Mouse (Mus musculus) layer of hippocampus, adult 8-10 months (tissue): ENCODE data around the gene Rbm6. TPM values are rescaled to one million over a fixed set of nuclear protein-coding genes. Genes with fewer than 3 reads are reported as not detected.

Source experiments
- DNase-seq, 2 experiments: peaks; one replicate each; pipeline ENCODE4 v3.0.0; 2022; ENCODE audit warnings: low spot score in 2 of 2
- total RNA-seq, 4 experiments: library from RNA; stranded (reverse); gene quantifications; 2 replicates each; pipeline ENCODE4 v1.2.4; 2022

Gene Rbm6
- total RNA-seq: 10 to 100 TPM; 60.2 to 80.8 (median 68.6) TPM

DNA sequence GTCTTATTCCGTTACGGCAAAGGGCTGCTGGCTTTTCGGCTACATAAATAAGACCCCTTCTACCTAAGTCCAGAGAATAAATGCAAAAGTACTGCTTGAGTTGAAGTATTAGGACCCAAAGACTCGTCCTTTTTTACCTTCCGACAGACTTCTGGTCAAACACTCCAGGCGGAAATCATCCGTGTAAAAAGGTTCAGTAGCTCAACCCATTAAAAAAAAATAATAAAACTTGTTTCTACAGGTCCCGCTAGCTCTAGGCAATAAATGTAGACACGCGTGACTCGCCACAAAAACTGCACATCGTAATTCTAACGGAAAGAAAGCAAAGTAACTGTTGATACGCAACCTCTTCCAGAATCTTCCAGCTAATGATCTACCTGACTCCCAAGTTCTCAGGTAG is at the start of gene Rbm6:
TSS of gene Rbm6 (minus strand) at position 101 of the 400 bp plus-strand sequence.
- no peak for DNase-seq

DNA sequence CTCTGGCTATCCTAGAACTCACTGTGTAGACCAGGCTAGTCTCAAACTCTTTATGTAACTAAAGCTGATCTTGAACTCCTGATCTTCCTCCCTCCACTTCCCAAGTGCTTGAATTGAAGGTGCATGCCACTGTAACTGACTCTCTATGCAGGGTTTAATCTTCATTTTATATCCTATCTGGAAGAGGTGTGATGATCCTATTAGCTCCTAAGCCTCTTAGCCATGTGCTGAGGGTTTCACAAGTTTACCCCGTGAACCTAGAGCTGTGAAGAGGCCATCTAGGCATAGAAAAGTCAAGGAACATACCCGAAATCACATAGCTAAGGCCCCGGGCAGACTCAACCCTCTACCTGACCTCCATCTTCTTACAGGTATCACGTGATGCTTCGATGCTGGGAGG is 46.4 kb upstream of the Rbm6 start:
- DNase-seq: no peak

DNA sequence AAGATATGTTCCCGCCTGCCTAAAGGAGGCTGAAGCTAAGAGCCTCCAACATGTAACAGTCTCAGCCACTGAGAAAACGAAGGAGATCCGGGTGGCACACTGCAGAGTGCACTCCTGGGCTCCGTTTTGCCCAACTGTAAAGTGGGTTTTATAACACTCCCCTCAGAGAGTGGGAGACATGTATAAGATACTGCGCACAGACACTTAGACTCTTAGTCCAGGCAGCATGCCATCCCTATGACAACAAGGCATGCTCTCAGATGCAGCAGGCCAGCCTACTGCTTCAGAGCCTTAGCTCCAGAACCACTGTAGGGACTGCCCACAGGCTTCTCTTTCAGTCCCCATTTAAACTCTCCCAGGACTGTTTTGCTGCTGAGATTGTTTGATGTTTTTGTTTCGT is 45.8 kb upstream of the Rbm6 start:
- no peak for DNase-seq

DNA sequence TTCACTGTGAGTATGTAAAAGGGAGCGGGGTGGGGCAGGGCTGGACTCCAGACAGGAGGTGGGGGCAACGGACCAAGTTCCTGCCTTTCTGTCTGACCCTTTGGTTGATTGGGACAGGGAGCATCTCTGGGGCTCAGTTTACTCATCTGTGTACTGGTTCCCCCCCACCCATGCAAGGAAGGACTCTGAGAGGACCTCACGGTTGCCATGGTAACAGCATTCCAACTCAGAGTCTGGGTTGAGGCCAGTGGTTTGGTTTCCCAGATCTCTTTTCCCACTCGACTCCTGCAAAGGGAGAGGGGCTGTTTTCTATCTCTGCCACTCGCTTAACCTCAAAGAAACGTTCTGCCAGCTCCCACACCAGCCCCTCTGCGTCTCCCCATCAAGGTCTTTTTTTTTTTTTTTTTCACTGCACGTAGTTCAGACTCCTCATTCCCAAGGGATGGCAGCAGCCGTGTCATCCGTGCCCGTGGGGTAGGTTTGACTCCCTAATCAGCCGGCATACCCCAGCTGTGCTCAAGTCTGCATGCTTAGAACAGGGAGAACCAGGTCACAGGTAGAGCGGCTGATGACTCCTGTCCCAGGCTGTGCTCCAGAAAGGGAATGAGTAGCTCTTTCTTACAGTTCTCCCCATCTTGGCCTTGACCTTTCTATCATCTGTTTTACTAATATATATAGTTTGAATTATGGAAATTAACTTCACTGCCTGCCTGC is 45.0 kb upstream of the Rbm6 start:
- no peak for DNase-seq

DNA sequence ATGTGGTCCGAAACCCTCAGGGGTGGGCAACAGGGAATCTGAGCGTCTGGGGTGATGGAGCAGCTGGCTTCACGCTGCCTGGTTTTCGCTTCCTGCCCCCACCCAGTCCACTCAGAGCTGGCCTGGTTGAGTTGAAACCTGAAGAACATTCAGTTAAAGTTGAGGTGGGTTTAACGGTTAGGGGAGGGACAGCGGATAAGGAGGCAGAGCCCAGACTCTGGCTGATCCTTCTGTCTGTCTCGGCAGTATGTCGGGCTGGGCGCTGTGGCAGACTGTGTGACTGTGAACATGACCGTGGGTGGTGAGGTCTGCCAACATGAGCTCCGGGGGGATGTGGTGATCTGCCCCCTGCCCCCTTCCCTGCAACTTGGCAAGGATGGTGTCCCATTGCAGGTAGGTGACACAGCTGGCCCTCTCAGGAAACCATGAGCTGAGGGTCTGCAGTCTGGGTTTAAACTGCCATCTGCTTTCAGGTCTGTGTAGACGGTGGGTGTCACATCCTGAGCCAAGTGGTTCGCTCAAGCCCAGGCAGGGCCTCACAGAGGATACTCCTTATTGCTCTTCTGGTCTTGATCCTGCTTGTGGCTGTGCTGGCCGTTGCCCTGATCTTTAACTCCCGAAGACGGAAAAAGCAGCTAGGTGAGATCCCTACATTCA is 41.9 kb upstream of the Rbm6 start:
- no peak for DNase-seq

DNA sequence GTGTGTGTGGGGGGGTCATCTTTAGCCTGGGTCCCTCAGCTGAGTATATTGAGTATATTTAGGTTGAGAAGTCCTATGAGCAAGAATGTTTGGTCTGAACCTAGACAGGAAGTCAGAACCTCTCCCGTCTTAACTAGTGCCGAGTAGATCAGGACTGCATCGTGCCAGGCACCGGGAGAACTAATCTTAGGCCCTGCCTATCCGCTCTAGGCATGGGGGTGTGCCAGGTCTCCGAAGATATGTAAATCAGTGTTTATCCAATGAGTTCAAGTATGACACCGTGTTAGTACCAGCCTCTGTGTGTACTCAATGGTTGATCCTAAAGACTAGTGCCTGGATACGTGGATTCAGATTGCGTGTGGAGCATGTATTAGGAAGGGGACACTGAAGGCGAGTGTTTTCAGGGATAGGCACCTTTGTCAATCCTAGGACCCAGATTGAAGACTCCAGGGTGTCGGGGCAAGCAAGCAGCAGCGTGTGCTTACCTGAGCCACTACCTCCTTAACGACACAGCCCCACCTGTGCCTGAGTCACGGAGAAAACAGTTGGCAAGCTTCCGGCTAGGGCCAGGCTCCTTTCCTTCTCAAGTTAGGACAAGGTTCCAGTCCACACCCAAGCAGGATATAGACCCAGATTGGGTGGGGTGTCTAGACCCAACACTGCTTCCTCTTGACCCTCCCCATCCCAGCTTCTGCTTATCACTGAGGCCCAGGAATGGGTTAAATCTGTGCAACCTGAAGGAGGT is 37.2 kb upstream of the Rbm6 start:
- no peak for DNase-seq

DNA sequence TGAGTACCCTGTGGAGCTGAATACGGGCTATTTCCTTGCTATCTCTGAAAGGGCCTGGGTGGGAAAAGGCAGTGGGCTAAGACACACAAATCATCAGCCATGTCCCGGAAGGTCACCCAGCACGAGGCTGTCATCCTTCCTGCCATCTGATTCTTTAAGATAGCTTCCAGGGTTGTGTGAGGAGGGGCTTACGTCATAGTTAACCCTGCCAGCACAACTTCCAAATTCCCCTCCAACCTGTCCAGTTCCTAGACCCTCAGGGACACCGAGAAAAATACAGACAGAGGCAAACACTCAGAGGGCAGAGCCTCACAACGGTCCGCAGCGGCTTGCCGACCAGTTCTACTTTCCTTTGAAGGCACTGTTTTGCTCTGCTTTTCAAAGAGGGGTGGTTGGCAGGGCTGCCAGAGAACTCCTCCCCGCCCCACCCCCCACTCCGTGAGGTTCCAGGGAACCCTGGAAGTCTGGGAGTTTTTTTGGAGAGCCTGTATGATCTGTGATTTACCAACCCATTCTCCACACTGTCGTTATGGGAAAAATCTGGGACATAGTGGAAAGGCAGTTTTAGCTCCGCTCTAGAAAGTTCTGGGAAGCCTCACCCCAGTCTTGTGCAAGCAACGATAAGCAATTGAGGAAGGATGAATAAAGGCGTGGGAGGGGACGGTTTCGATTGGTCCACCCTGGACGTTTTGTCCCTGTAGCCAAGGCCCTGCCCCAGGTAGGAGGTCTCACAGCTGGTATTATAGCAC is 35.5 kb upstream of the Rbm6 start:
- DNase-seq: no peak

DNA sequence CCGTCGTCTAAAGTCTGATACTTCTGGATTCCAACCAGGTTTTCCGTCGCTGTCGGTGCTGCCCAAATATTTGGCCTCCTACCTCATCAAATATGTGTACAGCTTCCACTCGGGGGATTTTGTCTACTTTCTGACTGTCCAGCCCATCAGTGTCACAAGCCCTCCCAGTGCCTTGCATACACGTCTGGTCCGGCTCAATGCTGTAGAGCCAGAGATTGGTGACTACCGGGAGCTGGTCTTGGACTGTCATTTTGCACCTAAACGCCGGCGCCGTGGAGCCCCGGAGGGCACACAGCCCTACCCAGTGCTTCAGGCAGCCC is 34.7 kb upstream of the Rbm6 start:
- no peak for DNase-seq

DNA sequence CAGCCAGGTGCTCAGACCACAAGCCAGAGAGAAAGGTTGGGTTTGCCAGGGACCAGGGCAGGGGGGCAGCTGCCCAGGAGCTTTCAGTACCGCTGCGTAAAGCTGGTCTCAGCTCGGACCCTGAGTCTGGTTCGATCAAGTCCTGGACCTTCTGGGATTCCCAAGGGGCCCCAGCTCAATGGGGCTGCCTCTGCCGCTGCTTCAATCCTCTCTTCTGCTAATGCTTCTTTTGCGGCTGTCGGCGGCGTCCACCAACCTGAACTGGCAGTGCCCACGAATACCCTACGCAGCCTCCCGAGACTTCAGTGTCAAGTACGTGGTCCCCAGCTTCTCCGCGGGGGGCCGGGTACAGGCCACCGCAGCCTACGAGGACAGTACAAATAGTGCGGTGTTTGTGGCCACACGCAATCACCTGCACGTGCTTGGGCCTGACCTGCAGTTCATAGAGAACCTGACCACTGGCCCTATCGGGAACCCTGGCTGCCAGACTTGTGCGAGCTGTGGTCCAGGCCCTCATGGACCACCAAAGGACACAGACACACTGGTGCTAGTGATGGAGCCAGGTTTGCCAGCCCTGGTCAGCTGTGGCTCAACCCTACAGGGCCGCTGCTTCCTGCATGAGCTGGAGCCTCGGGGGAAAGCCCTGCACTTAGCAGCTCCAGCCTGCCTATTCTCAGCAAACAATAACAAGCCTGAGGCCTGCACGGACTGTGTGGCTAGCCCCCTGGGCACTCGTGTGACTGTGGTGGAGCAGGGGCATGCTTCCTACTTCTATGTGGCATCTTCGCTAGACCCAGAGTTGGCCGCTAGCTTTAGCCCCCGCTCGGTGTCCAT is 34.1 kb upstream of the Rbm6 start:
- no peak for DNase-seq

DNA sequence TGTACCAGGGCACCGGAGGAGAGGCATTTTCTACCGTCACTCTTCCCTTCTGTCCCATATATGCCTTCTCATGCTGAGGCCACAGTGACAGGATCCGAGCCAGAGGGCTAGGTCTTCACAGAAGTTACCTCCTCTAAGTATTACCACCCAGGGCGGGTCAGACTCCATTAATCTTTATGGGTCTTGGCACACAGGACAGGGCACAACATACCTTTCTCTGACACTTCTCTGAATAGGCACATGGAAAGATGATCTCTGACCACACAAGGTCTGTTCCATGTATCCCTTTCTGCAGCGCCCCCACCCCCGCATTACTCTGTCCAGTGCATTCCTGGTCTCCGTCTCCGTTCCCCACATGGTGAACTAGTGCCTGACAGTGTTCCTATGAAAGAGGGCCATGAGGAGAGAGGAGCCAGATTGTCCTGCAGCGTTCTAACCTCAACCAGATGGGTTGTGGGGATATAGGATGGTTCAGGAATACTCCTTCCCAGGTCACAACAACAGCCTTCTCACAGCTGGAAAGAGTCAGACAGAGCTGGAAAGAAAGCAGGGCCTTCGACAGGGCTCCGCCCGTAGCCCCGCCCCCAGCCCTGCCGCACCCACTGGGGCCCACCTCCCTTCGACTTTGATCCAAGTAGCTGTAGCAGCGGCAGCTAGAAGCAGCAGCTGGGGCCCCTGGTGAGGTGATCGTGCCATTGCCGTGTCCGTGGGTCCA is 33.4 kb upstream of the Rbm6 start, which contains the start of gene Mst1r:
TSS of gene Mst1r (plus strand) at position 622 of the 715 bp plus-strand sequence.
- DNase-seq: no peak

DNA sequence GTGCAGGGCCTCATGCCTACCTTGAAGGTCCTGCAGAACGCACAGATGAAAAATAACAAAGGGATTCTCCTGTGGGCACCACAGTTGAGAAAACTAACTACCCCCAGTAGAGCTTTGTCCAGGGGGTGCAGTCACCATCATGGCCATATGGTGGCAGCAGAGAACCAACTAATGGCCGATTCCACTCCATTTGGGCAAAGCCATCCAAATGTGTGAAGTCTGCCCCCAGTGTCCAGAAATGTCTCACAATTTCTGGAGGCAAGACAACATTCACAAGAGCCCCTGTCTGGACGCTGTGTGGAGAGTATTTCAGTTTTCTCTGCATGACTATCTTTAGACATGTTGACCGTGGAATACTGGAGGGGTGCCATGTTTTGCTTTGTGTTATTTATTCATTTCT is 31.7 kb upstream of the Rbm6 start:
- DNase-seq: peak; percentile 79 to 91

DNA sequence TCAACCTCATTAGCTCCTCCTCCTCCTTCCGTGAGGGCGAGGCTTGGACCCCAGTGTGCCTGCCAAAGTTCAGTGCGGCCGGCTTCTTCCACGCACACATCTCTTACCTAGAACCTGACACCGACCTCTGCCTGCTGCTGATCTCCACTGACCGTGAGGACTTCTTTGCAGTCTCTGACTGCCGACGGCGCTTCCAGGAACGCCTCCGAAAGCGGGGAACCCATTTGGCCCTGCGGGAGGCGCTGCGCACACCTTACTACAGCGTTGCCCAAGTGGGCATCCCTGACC is 28.5 kb upstream of the Rbm6 start:
- DNase-seq: no peak

DNA sequence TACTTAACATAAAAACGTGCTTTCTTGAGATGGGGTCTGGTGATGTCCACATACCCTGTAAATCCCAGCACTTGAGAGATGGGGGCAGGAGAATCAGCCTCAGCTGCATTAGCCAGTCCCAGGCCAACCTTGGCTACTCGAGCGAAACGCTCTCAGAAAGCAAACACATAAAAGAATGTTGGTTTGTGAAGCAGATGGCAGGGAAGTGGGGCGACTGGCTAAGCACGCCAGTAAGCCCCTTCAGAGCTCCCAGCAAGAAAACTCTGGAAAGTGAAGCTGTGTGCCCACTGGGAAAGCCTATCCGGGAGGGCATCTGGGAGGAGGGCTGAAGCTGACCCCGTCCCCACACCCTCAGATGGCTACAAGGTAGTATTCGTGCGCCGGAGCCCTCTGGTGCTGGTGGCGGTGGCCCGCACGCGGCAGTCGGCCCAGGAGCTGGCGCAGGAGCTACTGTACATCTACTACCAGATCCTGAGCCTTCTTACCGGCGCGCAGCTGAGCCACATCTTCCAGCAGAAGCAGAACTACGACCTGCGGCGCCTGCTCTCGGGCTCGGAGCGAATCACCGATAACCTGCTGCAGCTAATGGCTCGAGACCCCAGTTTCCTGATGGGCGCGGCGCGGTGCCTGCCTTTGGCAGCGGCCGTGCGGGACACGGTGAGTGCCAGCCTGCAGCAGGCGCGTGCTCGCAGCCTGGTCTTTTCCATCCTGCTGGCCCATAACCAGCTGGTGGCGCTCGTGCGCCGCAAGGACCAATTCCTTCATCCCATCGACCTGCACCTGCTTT is 28.0 kb upstream of the Rbm6 start:
- peak; percentile 73 to 82 for DNase-seq

DNA sequence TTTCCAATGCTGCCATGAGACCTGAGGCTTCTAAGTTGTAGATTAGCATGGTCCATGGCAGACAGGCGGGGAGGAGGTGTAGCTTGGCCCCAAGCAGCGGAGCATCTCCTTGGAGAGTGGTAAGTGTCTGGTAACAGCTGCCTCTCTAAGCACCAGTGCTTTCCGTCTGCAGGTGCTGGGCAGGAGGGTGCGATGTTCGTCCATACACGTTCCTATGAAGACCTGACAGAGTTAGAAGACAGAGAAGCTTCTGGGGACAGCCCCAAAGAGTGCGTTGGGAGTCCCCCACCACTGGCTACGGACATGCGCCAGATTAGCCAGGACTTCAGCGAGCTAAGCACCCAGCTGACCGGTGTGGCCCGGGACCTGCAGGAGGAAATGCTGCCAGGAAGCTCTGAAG is 26.8 kb upstream of the Rbm6 start:
- DNase-seq: no peak

DNA sequence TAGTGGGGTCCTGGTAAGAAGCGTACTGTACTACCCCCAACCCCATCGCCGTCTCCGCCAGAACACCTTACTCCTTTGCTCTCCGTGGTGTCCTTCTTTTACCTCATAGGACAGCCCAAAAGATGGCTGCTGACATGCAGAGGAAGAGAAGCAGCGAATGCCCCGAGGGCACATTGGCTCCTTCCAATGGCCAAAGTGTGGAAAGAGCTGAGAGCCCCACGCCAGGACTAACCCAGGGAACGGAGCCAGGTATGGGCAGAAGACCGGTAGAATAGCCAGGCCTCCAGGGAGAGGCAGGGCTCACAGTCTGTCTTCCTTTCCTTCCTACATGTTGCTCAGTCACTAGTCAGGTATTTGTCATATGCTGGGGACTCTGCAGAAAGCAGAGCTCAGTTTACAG is 25.5 kb upstream of the Rbm6 start:
- DNase-seq: no peak

DNA sequence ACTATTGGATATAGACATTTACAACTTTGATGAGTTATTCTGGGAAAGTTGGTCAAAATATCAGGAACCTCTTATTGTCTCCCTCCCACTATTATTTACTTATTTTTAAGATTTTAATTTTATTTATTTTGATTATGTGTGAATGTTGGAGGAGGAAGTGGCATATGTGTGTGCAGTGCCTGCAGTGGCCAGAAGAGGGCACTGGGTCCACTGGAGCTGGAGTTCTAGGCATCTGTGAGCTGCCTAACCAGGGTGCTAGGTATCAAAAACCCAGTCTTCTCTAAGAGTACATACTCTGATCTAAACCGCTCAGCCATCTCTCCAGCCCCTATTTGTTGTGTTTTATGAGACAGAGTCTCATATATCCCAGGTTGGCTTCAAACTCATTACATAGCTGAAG is 18.0 kb upstream of the Rbm6 start:
- no peak for DNase-seq

DNA sequence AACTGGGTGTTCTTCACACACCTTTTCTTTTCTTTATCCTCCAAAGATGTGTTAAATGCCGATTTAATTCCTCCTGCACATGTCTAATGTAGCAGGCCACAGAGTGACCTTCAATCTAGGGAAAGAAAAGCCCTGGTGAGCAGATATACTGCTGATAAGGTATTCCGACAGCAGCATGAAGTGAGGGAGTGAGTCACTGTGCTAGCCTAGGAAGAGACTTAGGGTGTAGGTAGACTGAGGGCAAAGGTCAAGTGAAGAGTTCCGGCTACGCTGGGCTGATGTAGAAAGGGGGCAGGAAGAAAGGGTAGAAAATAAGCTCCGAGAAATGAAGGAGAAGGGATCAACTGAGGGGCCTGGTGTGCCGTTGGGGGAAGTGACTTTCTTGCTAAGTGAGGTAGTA is 17.2 kb upstream of the Rbm6 start:
- no peak for DNase-seq

DNA sequence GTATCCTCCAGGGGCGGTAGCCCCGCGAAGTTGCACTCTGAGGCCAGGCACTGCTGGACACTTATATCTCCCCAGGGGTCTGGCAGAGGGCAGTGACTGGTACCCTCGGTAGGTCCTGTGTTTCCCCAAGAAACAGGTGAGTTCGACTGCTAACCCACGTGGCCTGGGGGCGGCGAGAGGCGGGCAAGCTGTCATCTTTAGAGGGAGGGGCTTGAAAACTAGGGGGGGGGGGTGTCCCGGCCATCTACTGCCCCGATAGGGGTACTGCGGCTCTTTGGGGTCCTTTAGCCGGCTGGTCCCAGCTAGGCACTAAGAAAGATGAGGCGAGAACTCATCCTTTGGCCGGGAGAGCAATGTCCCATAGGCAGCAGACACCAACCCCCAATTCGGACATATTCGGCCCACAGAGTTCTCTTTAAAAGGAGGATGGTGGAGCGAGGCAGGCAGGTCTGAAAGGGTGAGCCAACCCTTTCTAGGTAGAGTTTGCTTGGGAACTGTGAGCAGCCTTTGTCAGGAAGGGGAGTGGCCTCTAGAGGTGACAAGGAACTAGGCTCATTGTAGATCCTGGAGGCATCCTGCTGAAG is 15.3 kb upstream of the Rbm6 start:
- no peak for DNase-seq

DNA sequence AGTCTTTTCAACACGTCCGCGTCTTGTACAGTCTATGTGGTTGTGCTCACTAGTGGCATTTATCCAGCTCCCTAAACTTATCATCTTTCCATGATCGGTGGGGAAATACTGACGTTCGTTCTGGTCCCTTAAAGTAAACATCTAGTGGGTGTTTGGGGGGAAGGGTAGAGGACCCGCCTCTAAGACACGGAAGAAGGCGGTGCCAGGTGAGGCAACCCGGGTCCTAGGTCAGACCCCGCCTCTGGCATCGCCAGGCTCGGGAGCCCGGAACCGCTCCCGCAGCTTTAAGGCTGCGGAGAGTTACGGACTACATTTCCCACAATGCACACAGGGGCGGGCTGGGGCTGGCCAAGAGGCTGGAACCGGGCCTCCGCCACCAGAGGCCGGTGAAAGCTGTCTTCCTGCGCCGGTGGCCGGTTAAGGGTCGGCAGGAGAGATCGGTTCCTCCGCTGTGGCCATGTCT is 14.8 kb upstream of the Rbm6 start, which contains the start of gene Mon1a:
TSS of gene Mon1a (plus strand) at position 348 of the 463 bp plus-strand sequence.
- DNase-seq: peak; percentile 87 to 88
